Mouse (Mus musculus): ENCODE data around the gene Abcc5.

GRCm38 (mm10) chr16:20334918-20335317 lies 91.3 kb downstream of the Abcc5 start:
- TF ChIP-seq POLR2A (IDR thresholded peaks at IDR 0.05; ENCODE audit: low read depth, low read length), result no peak
- no peak for TF ChIP-seq CTCF (IDR thresholded peaks at IDR 0.05; ENCODE audit: borderline replicate concordance, insufficient read depth, low read length)
